Mouse (Mus musculus) neural tube, embryonic 15.5 days (tissue): ENCODE data around the gene Akap6. TPM values are rescaled to one million over a fixed set of nuclear protein-coding genes. Genes with fewer than 3 reads are reported as not detected.

Experiments
- ATAC-seq: fragments of 200-750 bp; cut with Nextera tagmentation; 2 replicates; pipeline ENCODE4 v1.8.0; 2017; ENCODE audit warnings: mild to moderate bottlenecking, moderate TSS enrichment, moderate library complexity; ENCODE audit not compliant: low FRiP score
- H3K27ac ChIP-seq: fragments of 300-500 bp; sonication (generic); replicated peaks from 2 replicates; pipeline ENCODE4 v1.5.1; 2015; ENCODE audit warnings: mild to moderate bottlenecking, inconsistent platforms
- H3K27me3 ChIP-seq: fragments of 300-500 bp; sonication (generic); replicated peaks from 2 replicates; pipeline ENCODE4 v1.6.1; 2015; ENCODE audit warnings: inconsistent platforms
- H3K36me3 ChIP-seq: fragments of 300-500 bp; sonication (generic); 2 replicates; pipeline ENCODE4 v1.6.1; 2015; ENCODE audit warnings: inconsistent platforms
- H3K4me1 ChIP-seq: fragments of 300-500 bp; sonication (generic); 2 replicates; pipeline ENCODE4 v1.6.1; 2015; ENCODE audit warnings: inconsistent platforms
- H3K4me2 ChIP-seq: fragments of 300-500 bp; sonication (generic); 2 replicates; pipeline ENCODE4 v1.6.1; 2015; ENCODE audit warnings: inconsistent platforms, mild to moderate bottlenecking, moderate library complexity
- H3K4me3 ChIP-seq: fragments of 300-500 bp; sonication (generic); replicated peaks from 2 replicates; pipeline ENCODE4 v1.5.1; 2015; ENCODE audit warnings: mild to moderate bottlenecking, inconsistent platforms
- H3K9ac ChIP-seq: fragments of 300-500 bp; sonication (generic); replicated peaks from 2 replicates; pipeline ENCODE4 v1.6.1; 2015; ENCODE audit warnings: mild to moderate bottlenecking, inconsistent platforms
- H3K9me3 ChIP-seq: fragments of 300-500 bp; sonication (generic); replicated peaks from 2 replicates; pipeline ENCODE4 v1.6.1; 2016; ENCODE audit warnings: inconsistent platforms
- WGBS: fragments of 180-500 bp; shearing (Covaris S2); methylation state at CpG from one replicate; pipeline ENCODE4 v1.1.7; 2015; ENCODE audit warnings: mixed read lengths; 5-methylcytosine and 5-hydroxymethylcytosine counted together
- polyA plus RNA-seq: library from polyadenylated mRNA; unstranded; fragments of >200 nt; fragmentation: Nextera tagmentation; extraction: Ambion mirVana; gene quantifications from 2 replicates; pipeline ENCODE4 v1.2.1, GENCODE M21; 2015

Akap6 gene
- polyA plus RNA-seq, 1 experiment from 2014 or later, result 24.4 TPM

DNA sequence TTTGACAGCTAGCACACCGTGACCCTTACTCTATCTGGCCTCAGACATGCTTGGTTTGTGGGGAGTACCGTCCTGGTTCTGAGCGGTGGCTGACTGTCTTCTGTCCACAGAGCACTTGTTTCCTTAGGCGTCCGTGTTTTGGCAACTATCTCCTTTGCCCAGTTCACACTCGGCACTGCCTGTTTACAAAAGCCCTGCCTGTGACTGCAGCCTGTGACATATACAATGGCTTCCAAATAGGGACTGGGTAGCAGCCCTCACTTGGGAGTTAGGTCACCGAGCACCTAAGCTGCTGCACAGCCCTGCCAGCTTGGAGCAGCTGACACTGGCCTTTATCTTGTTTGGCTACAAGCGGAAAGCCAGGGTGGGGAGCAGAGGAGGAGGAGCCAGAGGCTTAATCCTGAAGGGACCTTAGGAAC lies 91.2 kb downstream of the Akap6 start:
- 17% methylated on average over 8 of the region's 8 CpGs for WGBS
- peak overlapping the region; percentile 61 for H3K27ac ChIP-seq
- peak overlapping the region; percentile 22 for H3K4me2 ChIP-seq
- no peaks in the 10 kb centered on the region for H3K9me3 ChIP-seq
- no peaks in the 10 kb centered on the region for H3K27me3 ChIP-seq
- no peaks in the 10 kb centered on the region for H3K36me3 ChIP-seq
- H3K9ac ChIP-seq, result no peak overlapping the region
- H3K4me3 ChIP-seq, result no peak overlapping the region
- peaks cover 39% of the 10 kb centered on the region for H3K4me1 ChIP-seq
- peak; percentile 66 for ATAC-seq

DNA sequence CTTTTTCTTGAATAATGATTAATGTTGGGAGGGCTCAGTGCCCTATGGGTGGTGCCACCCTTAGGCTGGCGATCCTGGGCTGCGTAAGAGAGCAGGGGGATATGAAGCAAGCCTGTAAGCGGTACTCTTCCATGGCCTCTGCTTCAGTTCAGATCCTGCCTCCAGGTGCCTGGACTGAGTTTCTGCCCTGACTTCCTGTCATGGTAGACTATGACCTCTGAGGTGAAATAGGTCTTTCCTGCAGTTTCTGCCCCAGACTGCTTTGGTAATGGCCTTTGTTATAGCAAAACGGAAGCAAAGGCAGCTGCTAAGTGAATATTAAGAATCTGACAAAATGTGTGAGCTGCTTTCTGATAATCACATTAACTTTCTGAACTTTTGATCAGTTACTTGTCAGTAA lies 94.9 kb downstream of the Akap6 start:
- peaks cover 37% of the 10 kb centered on the region for H3K4me1 ChIP-seq
- no peak overlapping the region for H3K4me3 ChIP-seq
- no peaks in the 10 kb centered on the region for H3K9me3 ChIP-seq
- no peak overlapping the region for H3K4me2 ChIP-seq
- no peak overlapping the region for H3K9ac ChIP-seq
- H3K36me3 ChIP-seq, result 0 out of 2 replicates have a peak, but pooled peaks cover 8% of the 10 kb centered on the region
- 91% methylated on average over 4 of the region's 4 CpGs for WGBS
- H3K27me3 ChIP-seq, result no peaks in the 10 kb centered on the region
- no peak overlapping the region for H3K27ac ChIP-seq
- no peak for ATAC-seq

GRCm38 (mm10) chr12:52795551-52796470 lies 96.6 kb downstream of the Akap6 start:
- Histone ChIP-seq H3K36me3 (0 out of 2 replicates have a peak, but pooled peaks cover 8% of the 10 kb centered on the region), H3K9me3 (no peaks in the 10 kb centered on the region), H3K27me3 (no peaks in the 10 kb centered on the region), H3K4me3 (no peak overlapping the region), H3K4me1 (peaks cover 21% of the 10 kb centered on the region), H3K9ac (no peak overlapping the region), H3K4me2 (no peak overlapping the region), H3K27ac (no peak overlapping the region)
- ATAC-seq, result no peak
- 82% methylated on average over 18 of the region's 18 CpGs for WGBS

- H3K4me2 ChIP-seq, result no peak overlapping the region
- no peaks in the 10 kb centered on the region for H3K27me3 ChIP-seq
- no peaks in the 10 kb centered on the region for H3K9me3 ChIP-seq
- WGBS, result 24% methylated on average over 4 of the region's 4 CpGs
- H3K4me3 ChIP-seq, result no peak overlapping the region
- no peak overlapping the region for H3K27ac ChIP-seq
- peaks cover 16% of the 10 kb centered on the region for H3K4me1 ChIP-seq
- H3K36me3 ChIP-seq, result 0 out of 2 replicates have a peak, but pooled peaks cover 8% of the 10 kb centered on the region
- no peak for ATAC-seq
- no peak overlapping the region for H3K9ac ChIP-seq
Measured at GRCm38 (mm10) chr12:52796471-52796795, 97.2 kb downstream of the Akap6 start.

DNA sequence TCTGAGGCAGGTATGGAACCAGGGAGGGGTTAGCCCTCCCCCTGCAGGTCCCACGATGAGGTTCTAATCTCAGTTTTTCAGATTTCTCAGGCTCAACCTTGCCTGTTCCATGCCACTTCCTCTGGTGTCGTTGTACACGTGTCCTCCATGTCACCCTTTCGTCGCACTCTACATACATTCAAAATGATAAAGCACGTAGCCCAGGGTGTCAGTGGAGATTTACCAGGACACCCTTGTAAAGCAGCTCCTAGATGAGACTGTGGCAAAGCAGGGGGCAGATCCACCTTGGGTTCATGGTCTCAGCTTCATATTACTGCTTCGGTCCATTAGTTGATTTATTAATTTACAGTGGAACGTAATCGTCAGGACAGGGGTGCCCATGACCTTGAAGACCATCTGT lies 100.5 kb downstream of the Akap6 start:
- H3K4me2 ChIP-seq, result no peak overlapping the region
- no peak overlapping the region for H3K4me3 ChIP-seq
- H3K9ac ChIP-seq, result no peak overlapping the region
- H3K36me3 ChIP-seq, result 0 out of 2 replicates have a peak, but pooled peaks cover 8% of the 10 kb centered on the region
- no peak overlapping the region for H3K27ac ChIP-seq
- WGBS, result 89% methylated on average over 9 of the region's 9 CpGs
- no peaks in the 10 kb centered on the region for H3K27me3 ChIP-seq
- H3K9me3 ChIP-seq, result no peaks in the 10 kb centered on the region
- peaks cover 9% of the 10 kb centered on the region; the same call in 1 of the 2 replicates for H3K4me1 ChIP-seq
- ATAC-seq, result no peak

GRCm38 (mm10) chr12:52806273-52806672 lies 107.1 kb downstream of the Akap6 start:
- Histone ChIP-seq H3K9me3 (no peaks in the 10 kb centered on the region), H3K9ac (no peak overlapping the region), H3K36me3 (peaks cover 7% of the 10 kb centered on the region; the same call in 1 of the 2 replicates), H3K4me1 (no peaks in the 10 kb centered on the region), H3K4me3 (no peak overlapping the region), H3K27ac (no peak overlapping the region; the same call in 1 of the 2 replicates), H3K27me3 (no peaks in the 10 kb centered on the region), H3K4me2 (no peak overlapping the region)
- WGBS, result 77% methylated on average over 3 of the region's 3 CpGs
- ATAC-seq, result no peak

- peak overlapping the region; percentile 65; the same call in 1 of the 2 replicates for H3K27ac ChIP-seq
- H3K4me1 ChIP-seq, result peaks cover 13% of the 10 kb centered on the region; the same call in 1 of the 2 replicates
- no peak overlapping the region for H3K9ac ChIP-seq
- H3K4me2 ChIP-seq, result peak overlapping the region; percentile 22; the same call in 1 of the 2 replicates
- H3K27me3 ChIP-seq, result no peaks in the 10 kb centered on the region
- ATAC-seq, result peak; percentile 65
- 44% methylated on average over 7 of the region's 7 CpGs for WGBS
- 0 out of 2 replicates have a peak, but pooled peaks cover 3% of the 10 kb centered on the region for H3K36me3 ChIP-seq
- H3K4me3 ChIP-seq, result no peak overlapping the region
- no peaks in the 10 kb centered on the region for H3K9me3 ChIP-seq
Measured at GRCm38 (mm10) chr12:52818588-52818987, 119.4 kb downstream of the Akap6 start.

DNA sequence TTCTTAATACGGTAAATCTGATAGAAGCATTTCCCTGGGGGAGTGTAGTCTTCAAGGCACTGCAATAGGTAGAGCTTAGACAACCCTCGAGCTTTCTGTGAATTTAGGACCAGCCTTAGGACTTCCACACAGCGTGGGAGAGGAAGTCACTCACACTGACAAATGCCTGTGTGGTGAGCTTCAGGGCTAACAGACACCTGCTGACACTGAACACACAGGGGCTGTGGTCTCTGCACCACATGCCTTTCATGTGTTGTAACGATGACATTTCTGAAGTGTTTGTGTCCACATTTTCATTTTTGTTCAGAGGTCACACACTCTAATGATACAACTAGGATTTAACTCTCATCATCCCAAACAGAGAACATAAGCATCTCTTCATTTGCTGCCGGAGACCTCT lies 125.6 kb downstream of the Akap6 start:
- ATAC-seq, result no peak
- H3K4me2 ChIP-seq, result no peak overlapping the region
- H3K36me3 ChIP-seq, result 0 out of 2 replicates have a peak, but pooled peaks cover 3% of the 10 kb centered on the region
- no peak overlapping the region for H3K27ac ChIP-seq
- WGBS, result 91% methylated on average over 5 of the region's 5 CpGs
- H3K4me3 ChIP-seq, result no peak overlapping the region
- no peaks in the 10 kb centered on the region for H3K27me3 ChIP-seq
- no peaks in the 10 kb centered on the region; the same call in 1 of the 2 replicates for H3K4me1 ChIP-seq
- no peaks in the 10 kb centered on the region for H3K9me3 ChIP-seq
- H3K9ac ChIP-seq, result no peak overlapping the region

DNA sequence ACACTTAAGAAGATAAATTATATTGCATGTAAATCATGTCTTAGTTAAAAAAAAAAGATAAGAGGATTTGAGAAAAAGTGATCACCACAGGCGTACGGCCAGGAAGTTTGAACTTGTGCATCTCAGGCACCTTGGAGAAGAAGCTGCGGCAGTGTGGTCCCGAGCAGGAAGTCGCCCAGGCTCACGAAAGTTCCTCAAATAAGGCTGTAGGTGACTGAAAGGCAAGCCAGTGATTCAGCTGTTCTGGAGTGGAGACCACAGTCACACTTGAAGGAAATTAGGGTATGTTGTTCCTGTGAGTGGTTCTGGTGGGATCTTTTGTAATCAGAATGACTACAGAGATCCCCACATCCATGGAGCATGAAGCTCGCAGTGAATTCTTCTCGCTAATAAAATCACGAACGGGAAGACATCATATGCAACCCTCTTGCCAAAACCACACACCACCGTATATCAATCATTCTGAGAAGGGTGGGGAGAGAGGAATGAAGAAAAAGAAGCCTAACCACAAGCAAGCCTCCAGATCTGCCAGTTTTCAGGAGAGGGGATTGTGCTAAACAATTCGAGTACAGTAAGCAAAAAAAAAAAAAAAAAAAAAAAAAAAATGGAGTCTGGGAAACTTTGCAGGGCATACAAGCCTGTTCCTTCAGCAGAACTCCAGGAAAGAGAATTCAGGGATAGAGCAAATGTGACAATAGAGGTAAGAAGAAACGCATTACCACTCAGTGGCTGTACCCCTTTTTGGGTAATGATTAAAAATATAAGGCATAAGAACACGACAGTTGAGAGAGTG lies 130.0 kb downstream of the Akap6 start:
- Histone ChIP-seq H3K4me1 (peaks cover 14% of the 10 kb centered on the region), H3K36me3 (no peaks in the 10 kb centered on the region), H3K27ac (no peak overlapping the region), H3K4me2 (no peak overlapping the region), H3K27me3 (no peaks in the 10 kb centered on the region), H3K9me3 (no peaks in the 10 kb centered on the region), H3K9ac (no peak overlapping the region), H3K4me3 (no peak overlapping the region)
- no peak for ATAC-seq
- 79% methylated on average over 14 of the region's 14 CpGs for WGBS

GRCm38 (mm10) chr12:52831782-52832181 lies 132.6 kb downstream of the Akap6 start:
- no peak overlapping the region for H3K4me2 ChIP-seq
- 36% methylated on average over 9 of the region's 9 CpGs for WGBS
- no peak overlapping the region; the same call in 1 of the 2 replicates for H3K27ac ChIP-seq
- no peak overlapping the region for H3K9ac ChIP-seq
- no peaks in the 10 kb centered on the region for H3K36me3 ChIP-seq
- ATAC-seq, result no peak
- no peaks in the 10 kb centered on the region for H3K27me3 ChIP-seq
- H3K9me3 ChIP-seq, result no peaks in the 10 kb centered on the region
- H3K4me1 ChIP-seq, result peaks cover 40% of the 10 kb centered on the region
- H3K4me3 ChIP-seq, result no peak overlapping the region

GRCm38 (mm10) chr12:52832230-52832629 lies 133.0 kb downstream of the Akap6 start:
- H3K27ac ChIP-seq, result no peak overlapping the region
- ATAC-seq, result peak; percentile 36; the same call in 1 of the 2 replicates
- no peaks in the 10 kb centered on the region for H3K27me3 ChIP-seq
- WGBS, result 7% methylated on average over 4 of the region's 4 CpGs
- H3K9me3 ChIP-seq, result no peaks in the 10 kb centered on the region
- no peaks in the 10 kb centered on the region for H3K36me3 ChIP-seq
- no peak overlapping the region for H3K4me3 ChIP-seq
- H3K4me1 ChIP-seq, result peaks cover 44% of the 10 kb centered on the region
- H3K9ac ChIP-seq, result no peak overlapping the region
- no peak overlapping the region for H3K4me2 ChIP-seq
